In genomic region chr17:23726758-23727142, GRCm38 (mm10) we compare ENCODE assay signal across 8 mouse cellular contexts. TPM values are rescaled to one million over a fixed set of nuclear protein-coding genes. Genes with fewer than 3 reads are reported as not detected.
DNase-seq lines count a peak whose midpoint lies in the region; ATAC-seq and TF ChIP-seq lines count a peak whose summit lies in the region.

No protein-coding gene starts in this region.

- 1% methylated on average over 13 of the region's 20 CpGs for WGBS in neural tube, embryonic 14.5 days

- peaks cover 0 to 6% of the 10 kb centered on the region in 2 experiments for H3K36me3 ChIP-seq in CH12.LX (replicated peaks in 1 of 2; ENCODE audit: control insufficient read depth in 1 of 2, insufficient read depth in 1 of 2, low read length in 1 of 2)
- H3K36me3 ChIP-seq in neural tube, embryonic 14.5 days (ENCODE audit: control insufficient read depth, insufficient read depth, low read length), result no peaks in the 10 kb centered on the region

- peaks cover 7% of the 10 kb centered on the region for H3K27me3 ChIP-seq in CH12.LX (replicated peaks)
- H3K27me3 ChIP-seq in neural tube, embryonic 14.5 days (ENCODE audit: control insufficient read depth, insufficient read depth, low read length), result no peaks in the 10 kb centered on the region

- DNase-seq in CH12.LX (ENCODE audit: extremely low read depth), result peak; percentile 65
- DNase-seq in adrenal gland, adult 8-10 months, result peak; percentile 63
- peak; percentile 87 for DNase-seq in embryo, embryonic 9.5 days (ENCODE audit: extremely low spot score)
- DNase-seq in heart, adult 8-10 months (ENCODE audit: low spot score), result peak; percentile 73
- DNase-seq in kidney, adult 9 months, result peak; percentile 53
- peak; percentile 83 to 89 for DNase-seq in lung, adult 18-20 months
- DNase-seq in urinary bladder, postnatal 4 days (ENCODE audit: low spot score in 2 of 2), result peak; percentile 75 to 81

- no peaks in the 10 kb centered on the region for H3K9me3 ChIP-seq in CH12.LX (replicated peaks; ENCODE audit: low read length)
- H3K9me3 ChIP-seq in neural tube, embryonic 14.5 days (ENCODE audit: control insufficient read depth, low read length), result no peaks in the 10 kb centered on the region

- H3K4me2 ChIP-seq in CH12.LX (ENCODE audit: insufficient read depth, low read depth, poor library complexity, severe bottlenecking), result peak overlapping the region; percentile 65
- H3K4me2 ChIP-seq in neural tube, embryonic 14.5 days (ENCODE audit: low read depth, low read length), result peak overlapping the region; percentile 94

- no peak overlapping the region for H3K27ac ChIP-seq in CH12.LX (ENCODE audit: insufficient read depth, low read depth)
- peak overlapping the region; percentile 34; the same call in 1 of the 2 replicates for H3K27ac ChIP-seq in neural tube, embryonic 14.5 days (ENCODE audit: low read depth, low read length)

- no peaks in the 10 kb centered on the region; the same call in 1 of the 2 replicates for H3K79me2 ChIP-seq in CH12.LX (replicated peaks; ENCODE audit: control insufficient read depth, extremely low read depth, insufficient read depth, poor library complexity, severe bottlenecking)

- TF ChIP-seq RAD21 in CH12.LX (IDR thresholded peaks at IDR 0.05; ENCODE audit: low read depth, low read length), result peak; percentile 3

- TF ChIP-seq CTCF in CH12.LX (conservative IDR thresholded peaks at IDR 0.05 in 1 of 2, IDR thresholded peaks at IDR 0.05 in 1 of 2; ENCODE audit: low read depth in 2 of 2, low read length in 2 of 2), result peak in 1 of 2 experiments; percentile 30; a peak in 1 of 4 replicates

- peaks cover 4 to 28% of the 10 kb centered on the region in 2 experiments for H3K4me1 ChIP-seq in CH12.LX (ENCODE audit: control insufficient read depth in 1 of 2, insufficient read depth in 2 of 2)
- peaks cover 6% of the 10 kb centered on the region; the same call in 1 of the 2 replicates for H3K4me1 ChIP-seq in neural tube, embryonic 14.5 days (ENCODE audit: control insufficient read depth, insufficient read depth, low read length)

- TF ChIP-seq EP300 in CH12.LX (IDR thresholded peaks at IDR 0.05; ENCODE audit: low read length), result no peak

- H3K4me3 ChIP-seq in CH12.LX (replicated peaks in 1 of 3; ENCODE audit: low read depth in 2 of 3, low read length in 2 of 3, poor library complexity in 1 of 3), result peak overlapping the region; percentile 61 to 90 (median 84)
- peak overlapping the region; percentile 74 for H3K4me3 ChIP-seq in neural tube, embryonic 14.5 days (ENCODE audit: low read depth, low read length)

- in situ Hi-C loops in CH12.LX (cut with MboI; ENCODE audit: low pct_ligation_motif_present, low pct_unique_long_range_greater_than_20kb, low sequenced_read_pairs), result loop anchor here (10.0 kb wide), 1 partner anchor 52 kb away; the partner anchor contains the start of genes Cldn6, Hcfc1r1, Thoc6 and Tnfrsf12a

- H3K9ac ChIP-seq in CH12.LX (ENCODE audit: insufficient read depth, low read depth), result peak overlapping the region; percentile 63
- H3K9ac ChIP-seq in neural tube, embryonic 14.5 days (replicated peaks; ENCODE audit: low read depth, low read length), result peak overlapping the region; percentile 66

- ATAC-seq in neural tube, embryonic 14.5 days (ENCODE audit: low read depth), result peak; percentile 83

- dilution Hi-C loops in CH12.LX (cut with MboI; ENCODE audit: extremely low pct_ligation_motif_present, extremely low pct_unique_long_range_greater_than_20kb, low sequenced_read_pairs), result no loop called here

- TF ChIP-seq POLR2A in CH12.LX (IDR thresholded peaks at IDR 0.05; ENCODE audit: low read depth, low read length), result no peak

TF ChIP-seq in CH12.LX, 34 proteins besides CTCF, POLR2A, EP300 and RAD21:
- no peak for TF ChIP-seq ZMIZ1 (IDR thresholded peaks at IDR 0.05; ENCODE audit: low read depth, low read length)
- no peak for TF ChIP-seq CHD2 (IDR thresholded peaks at IDR 0.05; ENCODE audit: low read length)
- TF ChIP-seq UBTF (IDR thresholded peaks at IDR 0.05; ENCODE audit: low read depth, low read length), result no peak
- TF ChIP-seq IRF4 (IDR thresholded peaks at IDR 0.05; ENCODE audit: low read depth, low read length), result peak; percentile 16; the same call in 1 of the 2 replicates
- TF ChIP-seq JUN (IDR thresholded peaks at IDR 0.05; ENCODE audit: insufficient read depth, low read depth, low read length), result no peak
- no peak for TF ChIP-seq KAT2A (IDR thresholded peaks at IDR 0.05; ENCODE audit: insufficient replicate concordance, low read length)
- TF ChIP-seq ELF1 (IDR thresholded peaks at IDR 0.05; ENCODE audit: low read depth, low read length), result no peak
- TF ChIP-seq HCFC1 (IDR thresholded peaks at IDR 0.05; ENCODE audit: low read depth, low read length), result no peak
- no peak for TF ChIP-seq MYC (IDR thresholded peaks at IDR 0.05; ENCODE audit: low read depth, low read length)
- TF ChIP-seq RCOR1 (conservative IDR thresholded peaks at IDR 0.05; ENCODE audit: low read depth, low read length), result no peak
- no peak for TF ChIP-seq PAX5 (IDR thresholded peaks at IDR 0.05; ENCODE audit: low read length)
- TF ChIP-seq CHD1 (IDR thresholded peaks at IDR 0.05; ENCODE audit: low read depth, low read length), result no peak
- TF ChIP-seq ZC3H11A (IDR thresholded peaks at IDR 0.05; ENCODE audit: low read depth, low read length), result no peak
- TF ChIP-seq ZNF384 (IDR thresholded peaks at IDR 0.05; ENCODE audit: low read depth, low read length), result no peak
- no peak for TF ChIP-seq MAZ (IDR thresholded peaks at IDR 0.05; ENCODE audit: low read depth, low read length)
- TF ChIP-seq POLR2AphosphoS2 (IDR thresholded peaks at IDR 0.05; ENCODE audit: low read depth, low read length), result no peak
- TF ChIP-seq JUND (conservative IDR thresholded peaks at IDR 0.05; ENCODE audit: low read depth, low read length), result no peak
- no peak for TF ChIP-seq USF2 (conservative IDR thresholded peaks at IDR 0.05; ENCODE audit: low read depth, low read length)
- TF ChIP-seq BHLHE40 (IDR thresholded peaks at IDR 0.05; ENCODE audit: low read depth, low read length), result peak; percentile 44; the same call in 1 of the 2 replicates
- TF ChIP-seq SMC3 (IDR thresholded peaks at IDR 0.05; ENCODE audit: low read depth, low read length), result peak; percentile 13; the same call in 1 of the 2 replicates
- TF ChIP-seq E2F4 (IDR thresholded peaks at IDR 0.05; ENCODE audit: insufficient replicate concordance, low read depth, low read length), result no peak
- no peak for TF ChIP-seq TCF12 (IDR thresholded peaks at IDR 0.05; ENCODE audit: low read depth, low read length)

RNA-seq across cellular contexts. Expression of gene Pkmyt1, which starts 0.6 kb away (rescaled TPM):
- 21.4 and 25.4 TPM in 2 replicates for total RNA-seq in CH12.LX (2012; rRNA removed)
- total RNA-seq in CH12.LX (2014; rRNA removed), result 11.4 and 12.6 TPM in 2 replicates
- polyA plus RNA-seq in CH12.LX (2012; ENCODE audit: insufficient read length, low read depth), result 30.7 and 37.0 TPM in 2 replicates
- 1 to 10 TPM; 1.7 to 6.2 (median 3.6) TPM for total RNA-seq in adrenal gland, adult 8-10 months (2022)
- total RNA-seq in heart, adult 8-10 months (2022), result 1 to 10 TPM in 2 of 4 experiments, under 1 TPM in 2; 0.78 to 1.5 (median 1.1) TPM
- polyA plus RNA-seq in neural tube, embryonic 14.5 days (2014; fragmentation: Nextera tagmentation; extraction: Ambion mirVana), result 13.0 and 14.3 TPM in 2 replicates

RNA-seq across cellular contexts. Expression of gene 1520401A03Rik, which starts 4.2 kb away (rescaled TPM):
- total RNA-seq in CH12.LX (2012; rRNA removed) (0.08 TPM in 1 of 2 replicates, not detected in the other), CH12.LX (2014; rRNA removed) (not detected in 2 replicates)
- not detected in 2 replicates for polyA plus RNA-seq in CH12.LX (2012; ENCODE audit: insufficient read length, low read depth)
- 10 to 100 TPM in 3 of 4 experiments, 1 to 10 TPM in 1; 2.4 to 62.8 (median 19.6) TPM for total RNA-seq in adrenal gland, adult 8-10 months (2022)
- not detected for total RNA-seq in heart, adult 8-10 months (2022)
- polyA plus RNA-seq in neural tube, embryonic 14.5 days (2014; fragmentation: Nextera tagmentation; extraction: Ambion mirVana), result 0.21 and 0.52 TPM in 2 replicates

RNA-seq across cellular contexts. Expression of gene Paqr4, which starts 13.9 kb away (rescaled TPM):
- total RNA-seq in CH12.LX (2012; rRNA removed) (2.0 and 2.8 TPM in 2 replicates), CH12.LX (2014; rRNA removed) (0.47 and 1.0 TPM in 2 replicates)
- 0.80 and 1.1 TPM in 2 replicates for polyA plus RNA-seq in CH12.LX (2012; ENCODE audit: insufficient read length, low read depth)
- total RNA-seq in adrenal gland, adult 8-10 months (2022), result 10 to 100 TPM in 3 of 4 experiments, 1 to 10 TPM in 1; 7.7 to 17.9 (median 12.0) TPM
- 10 to 100 TPM; 22.4 to 29.0 (median 26.4) TPM for total RNA-seq in heart, adult 8-10 months (2022)
- 49.6 and 51.4 TPM in 2 replicates for polyA plus RNA-seq in neural tube, embryonic 14.5 days (2014; fragmentation: Nextera tagmentation; extraction: Ambion mirVana)

RNA-seq across cellular contexts. Expression of gene Kremen2, which starts 18.9 kb away (rescaled TPM):
- total RNA-seq in CH12.LX (2012; rRNA removed) (0.34 and 0.55 TPM in 2 replicates), CH12.LX (2014; rRNA removed) (0.14 and 0.23 TPM in 2 replicates)
- 0.21 and 0.23 TPM in 2 replicates for polyA plus RNA-seq in CH12.LX (2012; ENCODE audit: insufficient read length, low read depth)
- total RNA-seq in adrenal gland, adult 8-10 months (2022), result under 1 TPM in 3 of 4 experiments, not detected in 1; 0.17 to 0.30 (median 0.26) TPM
- under 1 TPM in 1 of 4 experiments, not detected in 3; 0.26 TPM for total RNA-seq in heart, adult 8-10 months (2022)
- 0.93 and 1.2 TPM in 2 replicates for polyA plus RNA-seq in neural tube, embryonic 14.5 days (2014; fragmentation: Nextera tagmentation; extraction: Ambion mirVana)

RNA-seq across cellular contexts. Expression of gene Cldn9, which starts 42.9 kb away (rescaled TPM):
- total RNA-seq in CH12.LX (2012; rRNA removed) (0.08 TPM in 1 of 2 replicates, not detected in the other), CH12.LX (2014; rRNA removed) (not detected in 2 replicates)
- polyA plus RNA-seq in CH12.LX (2012; ENCODE audit: insufficient read length, low read depth), result not detected in 2 replicates
- under 1 TPM in 2 of 4 experiments, not detected in 2; 0.17 to 0.38 TPM for total RNA-seq in adrenal gland, adult 8-10 months (2022)
- under 1 TPM in 1 of 4 experiments, not detected in 3; 0.19 TPM for total RNA-seq in heart, adult 8-10 months (2022)
- polyA plus RNA-seq in neural tube, embryonic 14.5 days (2014; fragmentation: Nextera tagmentation; extraction: Ambion mirVana), result 0.70 and 1.4 TPM in 2 replicates
